Mouse (Mus musculus): ENCODE measurements around the gene Gm20498. TPM values are rescaled to one million over a fixed set of nuclear protein-coding genes. Genes with fewer than 3 reads are reported as not detected.

Gm20498 gene
- polyA plus RNA-seq, 1 experiment from 2014 or later = 27.8 TPM

DNA sequence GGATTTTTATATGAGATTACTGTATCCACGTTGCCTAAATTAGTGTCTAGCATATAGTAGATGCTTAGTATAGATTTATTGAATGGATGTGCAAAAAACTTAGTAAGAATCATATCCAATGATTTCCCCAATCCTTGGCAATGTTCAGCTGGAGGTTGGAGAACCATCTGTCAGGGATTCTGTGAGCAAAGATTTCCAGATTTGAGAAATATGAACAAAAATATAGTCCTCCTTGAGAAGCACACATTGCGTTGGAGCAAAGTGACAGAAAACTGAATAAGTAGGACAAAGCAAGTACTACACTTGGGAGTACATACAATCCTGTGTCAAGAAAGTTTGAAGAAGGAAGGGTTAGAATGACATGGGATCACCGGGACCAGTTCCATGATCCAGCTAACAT is 208.6 kb downstream of the Gm20498 start:
- no peak for ATAC-seq (ENCODE audit: insufficient read depth, low FRiP score)
- no peak overlapping the region for H3K4me2 ChIP-seq (ENCODE audit: low read depth, low read length)

DNA sequence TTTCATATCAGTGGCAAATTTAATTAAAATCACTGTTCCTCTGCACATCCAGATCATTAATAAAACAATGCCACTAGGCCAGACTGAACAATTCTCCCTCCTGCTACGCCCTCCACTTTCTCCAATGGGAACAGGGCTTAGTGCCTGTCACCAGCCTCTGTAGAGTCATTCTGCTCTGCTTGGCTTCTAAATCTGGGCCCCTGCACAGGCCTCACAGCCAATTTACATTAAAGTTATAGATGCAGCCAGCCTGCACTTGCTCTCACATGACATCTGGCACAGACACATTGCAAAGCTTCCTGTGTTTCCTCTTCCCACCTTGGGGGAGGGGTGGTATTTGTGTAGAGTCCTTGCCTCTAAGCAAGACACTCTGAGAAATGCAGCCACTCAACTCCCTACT is 211.7 kb downstream of the Gm20498 start:
- no peak for ATAC-seq (ENCODE audit: insufficient read depth, low FRiP score)

More for the DNA sequence above, 208.6 kb downstream of the Gm20498 start:
- H3K4me1 ChIP-seq (ENCODE audit: control insufficient read depth, insufficient read depth, low read length) = no peaks in the 10 kb centered on the region
- no peak overlapping the region for H3K9ac ChIP-seq (ENCODE audit: low read length)
- no peaks in the 10 kb centered on the region for H3K9me3 ChIP-seq (replicated peaks; ENCODE audit: control insufficient read depth, low read length)
- no peaks in the 10 kb centered on the region for H3K27me3 ChIP-seq (ENCODE audit: control insufficient read depth, insufficient read depth, low read length)
- H3K27ac ChIP-seq (ENCODE audit: low read length) = no peak overlapping the region
- no peaks in the 10 kb centered on the region for H3K36me3 ChIP-seq (ENCODE audit: control insufficient read depth, insufficient read depth, low read length)
- no peak overlapping the region for H3K4me3 ChIP-seq (replicated peaks; ENCODE audit: low read length)
- 96% methylated on average over 3 of the region's 3 CpGs for WGBS

DNA sequence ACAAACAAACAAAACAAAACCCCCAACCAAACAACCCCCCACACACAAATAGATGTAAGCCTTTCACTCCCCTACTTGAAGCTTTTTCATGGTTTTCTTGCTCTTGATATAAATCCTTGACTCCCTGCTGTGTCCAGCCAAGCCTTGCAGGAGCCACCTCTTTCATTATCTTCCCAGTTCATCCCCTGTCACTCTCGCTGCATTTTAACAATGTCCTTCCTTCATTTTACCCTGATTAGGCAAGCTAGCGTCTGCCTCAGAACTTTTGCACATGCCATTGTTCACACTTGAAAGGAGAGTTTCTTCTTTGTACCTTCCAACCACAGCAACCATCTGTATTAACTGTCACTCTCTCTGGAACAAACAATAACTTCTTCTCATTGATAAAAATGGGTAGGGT is 214.9 kb downstream of the Gm20498 start:
- no peak overlapping the region for H3K9ac ChIP-seq (ENCODE audit: low read length)
- no peaks in the 10 kb centered on the region for H3K27me3 ChIP-seq (ENCODE audit: control insufficient read depth, insufficient read depth, low read length)
- H3K4me3 ChIP-seq (replicated peaks; ENCODE audit: low read length) = no peak overlapping the region
- no peak overlapping the region for H3K27ac ChIP-seq (ENCODE audit: low read length)
- H3K4me2 ChIP-seq (ENCODE audit: low read depth, low read length) = no peak overlapping the region
- H3K36me3 ChIP-seq (ENCODE audit: control insufficient read depth, insufficient read depth, low read length) = no peaks in the 10 kb centered on the region
- 47% methylated on average over 2 of the region's 2 CpGs for WGBS
- no peaks in the 10 kb centered on the region for H3K9me3 ChIP-seq (replicated peaks; ENCODE audit: control insufficient read depth, low read length)
- ATAC-seq (ENCODE audit: insufficient read depth, low FRiP score) = no peak
- H3K4me1 ChIP-seq (ENCODE audit: control insufficient read depth, insufficient read depth, low read length) = no peaks in the 10 kb centered on the region

More for the DNA sequence above, 211.7 kb downstream of the Gm20498 start:
- Histone ChIP-seq H3K27me3 (ENCODE audit: control insufficient read depth, insufficient read depth, low read length) (no peaks in the 10 kb centered on the region), H3K36me3 (ENCODE audit: control insufficient read depth, insufficient read depth, low read length) (no peaks in the 10 kb centered on the region), H3K4me1 (ENCODE audit: control insufficient read depth, insufficient read depth, low read length) (no peaks in the 10 kb centered on the region), H3K9me3 (replicated peaks; ENCODE audit: control insufficient read depth, low read length) (no peaks in the 10 kb centered on the region), H3K27ac (ENCODE audit: low read length) (no peak overlapping the region), H3K4me2 (ENCODE audit: low read depth, low read length) (no peak overlapping the region), H3K4me3 (replicated peaks; ENCODE audit: low read length) (no peak overlapping the region), H3K9ac (ENCODE audit: low read length) (no peak overlapping the region)
- 76% methylated on average over 1 of the region's 1 CpGs for WGBS

DNA sequence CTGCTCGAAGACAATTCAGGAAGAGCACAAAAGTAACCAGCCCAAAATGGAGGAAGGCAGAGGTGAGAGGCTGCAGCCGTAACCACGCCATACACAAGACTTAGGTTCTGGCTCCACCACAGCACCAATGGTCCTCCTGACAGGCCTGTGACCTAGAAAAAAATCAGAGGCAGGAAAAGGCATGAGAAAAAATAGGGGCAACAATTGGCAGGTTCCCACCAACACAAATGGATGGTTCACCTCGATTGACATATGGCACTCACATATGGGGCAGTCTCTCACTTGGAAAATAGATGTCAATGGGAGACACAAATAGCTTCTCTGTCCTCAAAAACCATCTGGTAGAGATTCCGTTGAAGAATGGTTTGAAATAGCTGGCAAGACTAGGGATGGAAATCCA is 216.8 kb downstream of the Gm20498 start:
- Histone ChIP-seq H3K9me3 (replicated peaks; ENCODE audit: control insufficient read depth, low read length) (no peaks in the 10 kb centered on the region), H3K9ac (ENCODE audit: low read length) (no peak overlapping the region), H3K4me3 (replicated peaks; ENCODE audit: low read length) (no peak overlapping the region), H3K27ac (ENCODE audit: low read length) (no peak overlapping the region), H3K4me1 (ENCODE audit: control insufficient read depth, insufficient read depth, low read length) (no peaks in the 10 kb centered on the region), H3K36me3 (ENCODE audit: control insufficient read depth, insufficient read depth, low read length) (no peaks in the 10 kb centered on the region), H3K27me3 (ENCODE audit: control insufficient read depth, insufficient read depth, low read length) (no peaks in the 10 kb centered on the region), H3K4me2 (ENCODE audit: low read depth, low read length) (no peak overlapping the region)
- WGBS = 90% methylated on average over 5 of the region's 5 CpGs
- ATAC-seq (ENCODE audit: insufficient read depth, low FRiP score) = no peak

Other genes with a start within 250 kb of the Gm20498 start
- gene Slc8a3, start 199.7 kb downstream of the Gm20498 start, polyA plus RNA-seq (2015; fragmentation: Nextera tagmentation; extraction: Ambion mirVana) = 0.40 and 0.53 TPM in 2 replicates
- 0.14 and 0.15 TPM in 2 replicates for gene Gm4787, start 153.4 kb downstream of the Gm20498 start, polyA plus RNA-seq (2015; fragmentation: Nextera tagmentation; extraction: Ambion mirVana)
- 0.37 and 0.59 TPM in 2 replicates for gene Adam4, start 111.0 kb downstream of the Gm20498 start, polyA plus RNA-seq (2015; fragmentation: Nextera tagmentation; extraction: Ambion mirVana)
- 132 and 153 TPM in 2 replicates for gene Cox16, start 47.8 kb downstream of the Gm20498 start, polyA plus RNA-seq (2015; fragmentation: Nextera tagmentation; extraction: Ambion mirVana)
- 36.8 and 37.0 TPM in 2 replicates for gene Synj2bp, start within 50 bp of the Gm20498 start, polyA plus RNA-seq (2015; fragmentation: Nextera tagmentation; extraction: Ambion mirVana)
- 0.17 and 0.22 TPM in 2 replicates for gene Adam21, start 35.6 kb upstream of the Gm20498 start, polyA plus RNA-seq (2015; fragmentation: Nextera tagmentation; extraction: Ambion mirVana)
- 55.0 and 55.5 TPM in 2 replicates for gene Med6, start 62.1 kb upstream of the Gm20498 start, polyA plus RNA-seq (2015; fragmentation: Nextera tagmentation; extraction: Ambion mirVana)
- gene Ttc9, start 98.3 kb upstream of the Gm20498 start, polyA plus RNA-seq (2015; fragmentation: Nextera tagmentation; extraction: Ambion mirVana) = 6.8 and 7.6 TPM in 2 replicates
- 1.7 and 1.8 TPM in 2 replicates for gene Map3k9, start 248.3 kb upstream of the Gm20498 start, polyA plus RNA-seq (2015; fragmentation: Nextera tagmentation; extraction: Ambion mirVana)

All from stomach, embryonic 16.5 days (tissue).